Mouse (Mus musculus) heart, adult 8-10 months (tissue): Measurements from ENCODE around the gene Msi1. TPM values are rescaled to one million over a fixed set of nuclear protein-coding genes. Genes with fewer than 3 reads are reported as not detected.

Experiments
- DNase-seq: peaks from one replicate; pipeline ENCODE4 v3.0.0; 2022; ENCODE audit warnings: low spot score
- total RNA-seq, 4 experiments: library from RNA; stranded (reverse); gene quantifications; 2 replicates each; pipeline ENCODE4 v1.2.4; 2022

Gene Msi1
- total RNA-seq, 4 experiments from 2014 or later, result 0.16 to 0.52 (median 0.25) TPM

DNA sequence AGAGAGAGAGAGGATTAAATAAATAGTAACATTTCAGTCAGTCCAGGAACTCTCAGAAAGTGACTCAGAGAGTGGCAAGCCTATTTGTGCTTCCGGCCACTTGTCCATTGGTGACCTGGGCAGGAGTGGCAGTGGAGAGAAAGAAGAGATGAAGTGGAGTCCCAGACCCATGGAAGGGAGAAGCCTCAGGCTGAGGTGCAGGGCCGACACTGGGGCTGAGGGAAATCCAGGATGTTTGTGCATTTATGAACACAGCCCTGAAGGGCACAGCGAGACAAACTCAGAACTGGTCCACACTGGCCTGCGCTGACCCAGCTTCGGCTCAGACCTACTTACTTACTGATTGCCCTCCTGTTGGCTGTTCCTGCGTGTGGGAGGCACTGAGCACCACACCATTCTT is 40.4 kb downstream of the Msi1 start:
- DNase-seq, result no peak

- no peak for DNase-seq
These were observed 41.5 kb downstream of the Msi1 start for GRCm38 (mm10) chr5:115470766-115471531.

DNA sequence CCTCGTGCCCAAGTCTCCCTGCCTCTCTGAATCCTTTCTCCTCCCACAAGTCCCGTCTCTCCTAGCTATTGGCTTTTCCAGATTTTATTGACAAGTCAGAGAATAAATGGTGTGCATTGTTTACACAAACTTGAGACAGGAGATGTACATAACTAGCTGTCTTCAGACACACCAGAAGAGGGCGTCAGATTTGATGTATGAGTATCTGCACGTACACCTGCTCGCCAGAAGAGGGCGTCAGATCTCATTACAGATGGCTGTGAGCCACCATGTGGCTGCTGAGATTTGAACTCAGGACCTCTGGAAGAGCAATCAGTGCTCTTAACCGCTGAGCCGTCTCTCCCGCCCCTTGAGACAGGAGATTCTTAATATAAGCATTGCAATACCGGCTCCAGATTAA is 43.8 kb downstream of the Msi1 start:
- no peak for DNase-seq

GRCm38 (mm10) chr5:115474174-115474828 is 44.9 kb downstream of the Msi1 start:
- DNase-seq, result no peak

DNA sequence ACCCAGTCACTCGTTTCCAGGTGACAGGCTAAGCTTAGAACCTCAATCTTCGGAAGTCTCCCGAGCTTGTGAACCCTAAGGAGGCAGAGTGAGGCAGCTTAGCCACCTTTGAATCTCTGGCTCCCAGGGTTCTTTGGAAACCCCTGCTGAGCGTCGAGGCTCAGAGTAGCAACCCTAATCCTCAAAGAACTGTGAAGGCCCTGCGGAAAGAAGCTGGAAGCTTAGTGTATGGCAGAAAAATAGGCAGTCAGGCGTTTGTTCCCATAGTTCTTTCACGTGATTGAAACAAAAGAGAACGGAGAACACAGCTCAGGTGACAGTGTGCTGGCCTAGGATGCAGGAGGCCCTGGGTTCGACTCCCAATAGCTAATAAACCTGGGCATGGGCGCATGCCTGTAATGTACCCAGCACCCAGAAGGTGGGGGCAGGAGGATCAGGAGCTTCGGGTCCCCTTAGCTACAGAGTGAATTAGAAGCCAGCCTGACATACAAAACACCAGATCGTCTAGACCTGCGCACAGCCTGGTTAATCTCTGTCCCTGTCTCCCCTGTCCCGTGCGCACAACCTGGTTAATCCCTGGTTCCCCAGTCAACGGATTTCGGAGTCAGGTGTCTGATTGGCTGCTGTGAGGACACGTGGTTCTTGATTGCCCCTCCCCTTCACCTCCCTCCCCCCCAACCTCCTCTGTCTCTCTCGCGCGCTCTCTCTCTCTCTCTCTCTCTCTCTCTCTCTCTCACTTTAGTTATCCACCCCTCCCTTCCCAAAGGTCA is 46.1 kb downstream of the Msi1 start:
- DNase-seq, result no peak

- DNase-seq, result no peak
These were observed 46.8 kb downstream of the Msi1 start for GRCm38 (mm10) chr5:115476107-115476727.

- DNase-seq, result no peak
These were observed 50.2 kb downstream of the Msi1 start for GRCm38 (mm10) chr5:115479561-115479960.

GRCm38 (mm10) chr5:115480101-115480500 is 50.7 kb downstream of the Msi1 start:
- DNase-seq, result no peak

- no peak for DNase-seq
These were observed 53.2 kb downstream of the Msi1 start for GRCm38 (mm10) chr5:115482390-115483265.

GRCm38 (mm10) chr5:115483385-115483784 is 54.0 kb downstream of the Msi1 start:
- DNase-seq, result no peak

DNA sequence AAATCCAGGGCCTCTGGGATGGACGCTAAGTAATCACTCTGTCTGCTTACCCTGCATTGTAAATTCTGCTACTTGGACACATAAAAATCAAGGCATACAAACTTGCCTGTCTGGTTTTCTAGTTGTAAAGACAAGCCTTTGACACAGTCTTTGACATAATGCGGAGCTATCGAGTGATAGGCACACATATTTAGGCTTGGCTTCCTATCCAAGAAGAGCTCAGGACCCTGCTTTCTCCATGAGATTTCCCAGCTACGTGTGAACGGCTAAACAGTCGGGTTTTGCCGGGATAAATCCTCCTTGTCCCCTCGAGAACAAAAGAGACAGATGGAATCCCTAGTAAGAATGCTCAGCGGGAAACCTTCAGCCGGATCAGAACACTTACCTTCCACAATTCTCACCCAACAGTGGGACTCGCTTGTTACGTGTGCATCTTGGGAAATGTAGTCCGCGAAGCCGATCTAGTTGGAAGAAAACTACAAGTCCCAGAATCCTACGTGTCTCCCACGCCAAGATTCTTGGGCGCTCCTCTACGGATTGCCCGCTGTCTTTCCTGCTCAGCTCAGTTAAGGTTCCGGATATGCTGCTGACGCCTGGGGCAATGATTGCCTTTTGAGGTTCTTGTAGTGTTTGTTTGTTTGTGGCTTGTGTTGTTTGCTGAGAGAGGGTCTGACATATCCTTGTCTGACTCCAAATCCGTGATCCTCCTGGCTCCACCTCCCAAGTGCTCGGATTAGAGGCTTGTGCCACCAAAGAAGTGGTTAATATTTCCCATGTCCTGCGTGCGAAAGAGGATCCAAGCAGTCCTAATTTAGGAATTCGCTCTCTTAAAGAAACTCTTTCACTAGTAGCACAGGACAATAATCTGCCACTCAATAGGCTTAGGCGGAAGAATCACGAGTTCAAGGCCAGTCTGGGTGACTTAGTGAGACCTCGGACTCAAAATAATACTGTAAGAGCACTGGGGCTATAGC is 54.8 kb downstream of the Msi1 start, which contains the start of gene Sirt4:
Gene Sirt4, minus strand, starts transcription at position 779 of the 974 bp plus-strand sequence.
- DNase-seq, result peak; percentile 94

GRCm38 (mm10) chr5:115484996-115485395 is 55.6 kb downstream of the Msi1 start:
- no peak for DNase-seq

DNA sequence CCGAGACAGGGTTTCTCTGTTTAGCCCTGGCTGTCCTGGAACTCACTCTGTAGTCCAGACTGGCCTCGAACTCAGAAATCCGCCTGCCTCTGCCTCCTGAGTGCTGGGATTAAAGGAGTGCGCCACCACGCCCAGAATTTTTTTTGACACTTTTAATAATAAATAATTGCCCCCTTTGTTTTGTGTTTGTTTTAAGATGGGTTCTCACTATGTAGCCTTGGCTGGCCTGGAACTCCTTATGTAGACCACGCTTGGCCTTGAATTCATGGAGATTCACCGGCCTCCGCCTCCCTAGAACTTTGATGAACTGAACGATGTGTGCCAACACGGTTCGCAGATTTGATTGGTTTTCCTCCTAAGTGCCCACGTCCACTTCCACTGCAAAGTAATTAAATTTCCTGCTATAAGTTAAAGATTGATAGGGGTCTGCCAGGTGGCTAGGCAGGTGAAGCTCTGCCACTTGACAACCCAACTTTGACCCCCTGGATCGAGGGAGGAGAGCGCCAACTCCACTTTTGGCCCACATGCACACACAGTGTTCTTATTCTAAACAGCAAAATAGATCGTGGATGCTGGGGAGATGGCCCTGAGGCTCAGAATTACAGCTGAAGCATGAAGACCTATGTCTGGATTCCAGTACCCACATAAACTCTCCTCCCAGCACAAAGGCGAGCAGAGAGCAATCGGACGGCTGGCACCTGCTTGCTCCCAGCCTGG is 56.2 kb downstream of the Msi1 start:
- no peak for DNase-seq

DNA sequence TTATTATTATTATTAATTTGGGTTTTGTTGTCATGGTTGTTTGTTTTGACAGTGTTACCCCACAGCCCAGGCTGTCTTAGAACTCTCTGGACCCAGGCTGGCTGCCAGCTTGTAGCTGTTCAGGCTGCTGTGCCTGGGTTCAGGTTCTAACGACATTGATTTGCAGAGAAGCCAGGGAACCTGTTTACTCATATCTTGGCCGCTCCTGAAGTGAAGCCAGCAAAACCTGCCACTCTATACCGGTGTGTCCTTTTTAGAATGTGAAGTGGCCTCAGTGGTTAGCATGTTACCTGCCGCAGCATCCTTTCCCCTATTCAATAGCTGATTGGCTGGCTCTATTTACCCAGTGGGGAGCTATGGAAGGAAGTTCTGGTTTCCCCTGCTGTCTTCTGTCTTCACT is 57.3 kb downstream of the Msi1 start:
- no peak for DNase-seq

DNA sequence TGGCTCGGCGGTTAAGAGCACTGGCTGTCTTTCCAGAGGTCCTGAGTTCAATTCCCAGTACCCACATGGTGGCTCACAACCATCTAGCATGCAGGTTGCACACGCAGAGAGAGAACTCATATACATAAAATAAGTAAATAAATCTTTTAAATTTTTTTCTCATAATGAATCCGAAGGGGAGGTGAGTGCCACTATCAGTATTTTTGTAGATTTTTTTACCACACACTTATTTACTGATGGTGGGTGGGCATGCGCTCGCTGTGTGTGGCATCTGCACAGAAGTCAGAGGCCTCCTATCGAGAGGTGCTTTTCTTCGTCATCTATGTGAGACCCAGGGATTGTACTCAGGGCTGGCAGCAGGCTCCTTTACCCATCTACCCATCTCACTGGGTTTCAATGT is 58.0 kb downstream of the Msi1 start:
- DNase-seq, result no peak

GRCm38 (mm10) chr5:115487942-115488580 is 58.7 kb downstream of the Msi1 start:
- DNase-seq, result no peak

DNA sequence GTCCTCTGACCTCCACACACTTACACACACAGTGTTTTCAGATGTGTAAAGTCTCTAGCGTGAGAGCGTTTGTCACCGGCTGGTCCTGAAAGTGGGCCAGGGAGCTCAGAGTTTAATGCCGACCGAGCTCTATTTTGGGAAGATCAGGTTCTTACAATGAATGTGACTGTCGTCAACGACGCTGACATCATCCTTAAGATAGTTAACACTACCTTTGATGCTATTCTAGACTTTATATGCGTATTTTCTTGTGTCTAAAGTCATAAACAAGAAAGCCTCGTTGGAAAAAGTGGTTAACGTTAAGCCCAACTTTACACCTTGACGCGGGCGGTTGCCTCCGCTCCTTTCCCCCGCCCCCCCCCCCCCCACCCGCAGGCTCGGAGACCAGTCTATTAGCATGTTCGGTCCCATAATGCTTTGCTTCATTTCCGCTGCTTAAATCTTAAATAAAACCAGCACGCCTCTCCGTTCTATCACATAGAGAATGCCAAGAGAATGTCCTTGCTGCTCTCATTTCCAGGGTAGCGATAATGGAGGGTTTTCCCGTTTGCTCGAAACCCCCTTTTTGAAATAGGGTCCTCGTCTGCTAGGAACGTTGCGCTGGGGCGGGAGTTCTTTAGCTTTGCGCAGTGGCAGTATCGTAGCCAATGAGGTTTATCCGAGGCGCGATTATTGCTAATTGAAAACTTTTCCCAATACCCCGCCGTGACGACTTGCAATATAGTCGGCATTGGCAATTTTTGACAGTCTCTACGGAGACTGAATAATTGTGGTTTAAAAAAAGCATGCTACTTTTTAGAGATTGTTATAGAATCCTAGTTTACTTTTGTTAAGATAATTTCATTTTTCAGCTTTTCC is 59.7 kb downstream of the Msi1 start:
- peak; percentile 88 for DNase-seq
